Mouse (Mus musculus): ENCODE results near the gene Gm8914.

The Gm8914 gene

DNA sequence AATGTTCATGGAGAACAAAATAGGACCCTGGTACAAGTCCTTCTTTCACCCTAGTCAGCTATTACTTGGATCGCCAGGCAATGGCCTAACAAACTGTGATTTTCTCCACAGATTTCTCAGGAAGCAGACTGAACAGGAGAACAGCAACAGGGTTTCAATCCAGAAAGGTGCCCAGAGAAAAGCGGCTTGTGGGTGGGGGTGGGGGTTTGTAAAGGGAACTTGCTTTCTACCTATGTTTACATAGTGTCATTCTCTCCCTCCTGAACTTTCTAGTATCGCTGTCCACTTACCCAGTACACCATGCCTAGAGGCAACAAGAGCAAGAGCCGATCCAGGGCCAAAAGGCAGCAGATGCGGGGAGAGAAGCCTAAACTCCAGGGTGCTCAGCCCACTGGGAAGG is at the start of gene Gm8914:
Gene Gm8914 (plus strand): TSS at position 301 of the 400 bp plus-strand sequence.
- no CpG with 5 or more reads among the region's 5 CpGs for WGBS
